Mouse (Mus musculus): ENCODE data around the gene 1110065P20Rik.
A peak's percentile ranks its signal among the peaks of the same experiment; 100 is the strongest.

Gene 1110065P20Rik

DNA sequence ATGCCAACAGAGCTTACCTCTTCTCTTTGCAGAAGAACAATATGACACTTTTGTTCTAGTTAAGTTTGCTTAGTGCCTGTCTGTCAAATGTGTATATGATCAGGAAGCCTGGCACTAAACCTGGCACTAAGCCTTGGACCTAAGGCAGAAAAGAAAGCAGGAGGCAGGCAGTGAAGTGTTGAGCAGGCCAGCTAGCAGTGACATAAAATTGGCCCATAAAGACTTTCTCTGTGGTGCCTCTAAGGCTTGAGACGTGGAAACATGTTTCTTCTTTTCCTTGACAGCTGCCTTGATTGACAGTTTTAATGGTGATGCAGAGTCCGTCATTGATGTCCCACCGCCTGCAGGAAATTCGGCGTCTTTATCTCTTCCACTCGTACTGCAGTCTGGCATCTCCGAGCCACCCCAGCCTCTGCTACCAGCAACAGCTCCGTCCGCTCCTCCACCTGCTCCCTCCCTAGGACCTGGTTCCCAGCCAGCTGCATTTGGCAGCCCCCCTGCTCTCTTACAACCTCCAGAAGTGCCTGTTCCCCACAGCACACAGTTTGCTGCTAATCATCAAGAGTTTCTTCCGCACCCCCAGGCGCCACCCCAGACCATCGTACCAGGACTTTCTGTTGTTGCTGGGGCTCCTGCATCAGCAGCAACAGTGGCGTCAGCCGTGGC lies 12.8 kb downstream of the 1110065P20Rik start:
- no peak for DNase-seq

DNA sequence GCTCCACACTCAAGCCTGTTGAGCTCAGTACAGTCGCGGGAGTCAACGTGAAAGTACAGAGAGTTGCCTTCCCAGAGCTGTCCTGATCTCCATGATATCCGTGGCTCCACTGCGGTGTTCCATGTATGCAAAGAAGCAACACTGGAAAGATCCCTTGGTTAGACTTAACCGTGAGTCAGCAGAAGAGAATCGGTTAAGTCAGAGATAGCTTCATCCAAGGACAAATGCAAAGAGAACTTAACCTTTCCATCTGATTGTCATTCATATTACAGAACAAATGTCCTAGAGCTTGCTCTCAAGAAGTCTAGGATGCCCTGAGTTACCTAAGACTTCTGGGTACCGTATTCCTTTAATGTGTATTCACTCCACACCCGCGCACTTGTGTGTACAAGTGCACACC lies 18.2 kb downstream of the 1110065P20Rik start:
- no peak for DNase-seq

DNA sequence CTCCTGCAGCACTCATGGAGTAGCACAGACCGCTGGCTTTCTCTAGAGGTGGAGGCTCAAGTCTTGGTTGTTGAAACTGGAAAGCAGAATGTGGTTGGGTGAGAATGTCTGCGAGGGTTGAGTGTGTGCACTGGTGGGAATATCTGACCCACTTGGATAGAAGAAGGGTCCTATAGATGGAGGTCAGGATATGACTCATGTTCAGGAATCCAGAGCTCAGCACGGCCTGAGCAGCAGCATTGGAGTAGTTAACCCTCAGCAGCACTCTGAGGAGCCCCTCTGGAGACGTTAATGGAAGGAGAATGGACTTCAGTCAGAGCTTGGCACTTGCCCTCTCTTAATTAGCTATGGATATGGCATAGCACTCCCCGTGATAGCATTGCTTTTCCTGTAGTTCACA lies 21.3 kb downstream of the 1110065P20Rik start:
- DNase-seq = no peak

DNA sequence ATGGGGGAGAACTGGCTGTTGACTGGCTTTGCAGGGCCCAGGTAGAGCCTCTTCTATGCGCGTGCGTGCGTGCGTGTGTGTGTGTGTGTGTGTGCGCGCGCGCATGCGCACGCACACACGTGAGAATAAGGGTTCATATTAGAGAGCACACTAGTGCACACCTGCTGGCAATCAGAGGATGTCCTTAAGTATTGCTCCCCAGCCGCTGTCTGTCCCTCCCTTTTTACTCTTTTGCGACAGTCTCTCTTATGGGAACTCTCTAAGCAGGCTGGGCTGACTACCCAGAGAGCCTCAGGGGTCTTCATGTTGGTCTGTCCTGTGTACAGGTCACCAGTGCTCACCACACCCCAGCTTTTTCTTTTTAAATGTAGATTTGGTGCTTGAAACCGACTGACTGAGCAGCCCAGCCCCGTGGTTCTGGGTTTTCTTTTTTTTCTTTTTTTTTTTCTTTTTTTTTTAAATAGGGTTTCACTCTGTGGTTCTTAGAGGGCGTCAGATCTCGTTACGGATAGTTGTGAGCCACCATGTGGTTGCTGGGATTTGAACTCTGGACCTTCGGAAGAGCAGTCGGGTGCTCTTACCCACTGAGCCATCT lies 25.5 kb downstream of the 1110065P20Rik start:
- no peak for DNase-seq

DNA sequence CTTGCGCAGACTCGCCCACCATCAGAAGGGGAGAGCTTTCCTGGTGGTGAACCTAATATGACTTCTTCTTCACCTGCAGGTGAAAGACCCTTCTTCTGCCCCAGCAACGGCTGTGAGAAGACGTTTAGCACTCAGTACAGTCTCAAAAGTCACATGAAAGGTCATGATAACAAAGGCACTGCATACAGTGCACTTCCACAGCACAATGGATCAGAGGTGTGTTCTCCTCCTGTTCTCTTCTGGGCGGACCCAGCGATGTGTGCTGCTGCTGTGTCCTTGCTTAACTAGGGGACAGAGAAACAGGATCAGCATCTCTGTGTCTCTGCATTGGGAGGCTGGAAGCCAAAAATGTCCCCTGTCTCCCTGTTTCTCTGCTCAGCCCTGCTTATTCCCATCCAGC lies 26.0 kb downstream of the 1110065P20Rik start:
- no peak for DNase-seq

DNA sequence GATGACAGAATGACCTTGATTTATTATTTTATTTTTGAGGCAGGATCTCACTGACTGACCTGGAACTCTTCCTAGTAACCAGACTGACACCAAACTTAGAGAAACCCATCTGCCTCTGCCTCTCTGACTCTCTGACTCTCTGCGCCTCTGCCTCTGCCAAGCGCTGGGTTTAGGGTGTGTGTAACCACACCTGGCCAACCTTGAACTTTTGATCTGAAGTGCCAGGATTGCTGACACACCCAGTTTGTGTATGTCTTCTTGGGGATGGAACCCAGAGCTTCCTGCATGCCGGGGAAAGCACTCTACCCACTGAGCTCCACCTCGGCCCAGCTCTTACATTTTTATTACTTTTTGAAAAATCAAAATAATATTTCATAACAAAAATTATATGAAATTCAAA lies 32.2 kb downstream of the 1110065P20Rik start:
- no peak for DNase-seq

DNA sequence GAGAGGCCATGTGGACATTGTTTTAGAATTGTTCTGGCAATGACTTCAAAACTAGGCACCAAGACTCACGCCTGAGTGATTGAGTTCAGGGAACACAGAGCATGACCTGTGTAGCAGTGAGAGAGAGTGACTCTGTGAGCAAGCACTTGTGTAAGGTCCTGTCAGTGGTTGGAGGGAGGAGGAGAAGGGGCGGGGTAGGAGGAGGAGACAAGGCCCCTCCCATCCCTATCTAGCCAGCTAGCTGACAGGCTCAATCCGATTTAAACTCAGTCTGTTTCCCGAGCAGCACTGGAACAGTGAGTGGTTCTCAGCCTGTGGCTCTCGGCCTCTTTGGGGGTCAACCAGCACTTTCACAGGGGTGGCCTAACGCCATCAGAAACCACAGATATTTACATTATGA lies 33.2 kb downstream of the 1110065P20Rik start:
- no peak for DNase-seq

DNA sequence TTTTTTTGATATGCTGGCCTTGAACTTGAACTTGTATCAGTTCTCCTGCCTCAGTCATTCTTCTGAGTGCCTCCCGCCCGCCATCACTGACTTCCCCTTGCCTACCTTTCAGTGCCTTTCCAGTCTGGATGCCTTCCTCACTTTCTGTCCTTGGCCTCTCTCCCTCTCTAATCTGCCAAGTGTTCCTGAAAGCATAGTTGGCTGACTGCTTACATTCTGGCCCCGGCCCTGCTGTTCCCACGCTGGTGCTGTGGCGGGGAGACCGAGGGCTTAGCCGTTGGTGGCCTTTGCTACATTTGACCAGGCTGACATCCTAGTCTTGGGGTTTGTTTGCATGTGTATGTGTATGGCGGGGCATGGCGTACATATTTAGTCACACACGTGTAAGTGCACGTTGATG lies 35.1 kb downstream of the 1110065P20Rik start:
- DNase-seq = peak; percentile 43

DNA sequence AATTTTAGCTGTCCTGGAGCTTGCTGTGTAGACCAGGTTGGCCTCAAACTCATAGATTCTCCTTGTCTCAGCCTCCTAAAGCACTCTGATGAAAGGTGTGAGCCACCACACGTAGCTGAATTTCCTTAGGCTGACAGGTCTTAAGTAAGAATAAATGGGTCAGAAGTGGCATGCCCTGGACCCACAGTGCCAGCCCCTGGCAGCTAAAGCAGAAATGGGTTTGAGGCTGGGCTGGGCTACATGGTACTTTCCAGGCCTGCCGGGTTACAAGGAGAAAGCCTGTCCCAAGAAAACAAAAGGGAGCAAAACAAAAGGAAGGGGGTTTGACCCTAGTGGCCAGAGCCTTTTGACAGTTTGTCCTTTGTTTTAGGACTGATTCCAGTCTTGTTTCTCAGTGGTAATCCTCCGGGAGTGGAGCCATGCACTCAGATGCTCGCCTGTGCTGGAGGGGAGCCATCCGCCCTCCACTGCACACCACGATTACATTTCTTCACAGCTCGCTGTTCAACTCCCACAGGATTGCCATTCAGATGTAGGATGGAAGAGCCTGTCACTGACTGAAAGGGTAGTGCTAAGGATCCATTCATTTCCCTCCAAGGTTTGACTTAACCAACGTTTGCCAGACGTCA lies 39.5 kb downstream of the 1110065P20Rik start:
- DNase-seq = no peak

DNA sequence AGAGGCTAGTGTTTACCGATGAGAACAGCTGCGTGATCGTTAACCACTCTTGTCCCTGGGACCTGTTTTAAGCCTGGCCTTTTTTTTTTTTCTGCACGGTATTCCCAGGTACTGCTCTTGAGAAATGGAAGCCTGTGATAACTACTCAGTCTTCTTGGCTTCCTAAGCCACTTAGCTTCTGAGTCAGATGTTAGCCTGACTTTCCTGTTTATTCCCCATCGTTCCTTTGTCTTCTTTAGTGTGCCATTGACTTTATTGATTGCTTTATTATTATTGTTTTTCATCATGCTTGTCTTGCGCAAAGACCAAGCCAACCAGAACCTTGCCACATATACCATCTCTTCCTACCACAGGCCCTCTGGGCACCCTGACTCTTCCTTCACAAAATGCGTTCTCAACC lies 40.9 kb downstream of the 1110065P20Rik start:
- no peak for DNase-seq

DNA sequence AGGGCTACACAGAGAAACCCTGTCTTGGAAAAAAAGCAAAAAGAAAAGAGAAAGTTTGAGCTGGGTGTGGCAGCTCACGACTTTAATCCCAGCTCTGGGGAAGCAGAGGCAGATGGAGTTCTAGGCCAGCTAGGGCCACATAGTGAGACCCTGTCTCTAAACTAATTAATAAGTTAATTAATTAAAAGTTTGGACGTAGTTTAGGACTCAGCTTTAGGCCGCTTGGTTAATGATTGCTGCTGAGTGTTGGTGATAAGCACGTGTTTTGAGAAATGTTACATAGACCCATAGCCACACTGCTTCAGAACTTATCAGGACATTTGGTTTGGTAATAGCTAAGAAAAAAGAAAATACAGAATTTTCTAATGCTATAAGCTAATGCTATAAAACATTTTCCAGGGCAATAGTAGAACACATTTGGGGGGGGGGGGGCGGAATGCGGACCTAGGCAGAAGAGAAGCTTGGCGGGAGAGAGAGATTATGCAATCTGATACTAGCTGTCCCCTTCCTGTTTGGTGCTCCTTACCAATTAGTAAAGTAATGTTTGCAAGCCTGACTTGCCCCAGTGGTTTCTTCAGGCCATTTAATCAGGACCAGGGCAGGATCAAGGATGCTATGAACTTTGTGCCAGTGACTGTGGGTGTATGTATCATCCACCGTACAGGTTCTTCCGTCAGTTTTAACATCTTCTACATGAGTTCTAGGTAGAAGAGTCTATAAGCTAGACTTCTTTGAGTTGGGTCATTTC lies 41.7 kb downstream of the 1110065P20Rik start:
- no peak for DNase-seq

DNA sequence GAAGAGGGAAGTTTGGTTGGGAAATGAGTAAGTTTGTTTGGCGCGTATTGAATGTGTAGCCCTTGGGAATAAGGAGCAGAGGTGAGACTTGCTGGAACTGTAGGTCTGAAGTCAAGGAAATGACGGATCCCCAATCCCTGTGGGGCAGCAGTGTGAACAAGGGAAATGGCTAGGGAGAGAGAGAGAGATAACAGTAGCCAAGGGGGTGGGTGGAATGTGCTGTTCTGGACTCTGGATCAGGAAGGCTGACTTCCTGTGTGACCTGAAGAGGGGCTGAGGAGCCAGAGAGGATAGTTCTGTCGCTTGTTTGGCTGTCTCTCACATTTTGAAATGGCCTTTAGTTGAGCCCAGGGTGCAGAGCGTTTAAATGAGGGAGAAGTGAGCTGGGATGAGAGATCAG lies 42.5 kb downstream of the 1110065P20Rik start:
- DNase-seq = no peak

DNA sequence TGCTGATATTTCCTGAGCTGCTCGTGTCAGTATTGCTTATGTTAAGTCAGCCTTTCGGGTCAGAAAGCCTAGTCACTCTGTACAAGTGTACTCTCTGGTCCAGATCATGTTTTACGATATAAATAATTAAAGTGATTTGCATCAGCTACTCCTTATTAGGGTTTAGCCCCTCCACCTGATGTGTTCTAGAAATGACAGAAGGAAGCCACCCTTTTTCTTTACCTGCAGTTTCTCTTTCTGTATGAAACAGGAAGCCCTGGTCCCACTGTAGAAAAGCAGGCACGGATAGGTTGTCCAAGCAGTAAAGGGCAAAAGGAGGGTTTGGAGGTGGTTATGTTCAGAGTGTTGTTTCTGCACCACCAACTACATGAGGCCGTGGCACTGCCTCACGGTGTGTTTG lies 47.6 kb downstream of the 1110065P20Rik start:
- no peak for DNase-seq

DNA sequence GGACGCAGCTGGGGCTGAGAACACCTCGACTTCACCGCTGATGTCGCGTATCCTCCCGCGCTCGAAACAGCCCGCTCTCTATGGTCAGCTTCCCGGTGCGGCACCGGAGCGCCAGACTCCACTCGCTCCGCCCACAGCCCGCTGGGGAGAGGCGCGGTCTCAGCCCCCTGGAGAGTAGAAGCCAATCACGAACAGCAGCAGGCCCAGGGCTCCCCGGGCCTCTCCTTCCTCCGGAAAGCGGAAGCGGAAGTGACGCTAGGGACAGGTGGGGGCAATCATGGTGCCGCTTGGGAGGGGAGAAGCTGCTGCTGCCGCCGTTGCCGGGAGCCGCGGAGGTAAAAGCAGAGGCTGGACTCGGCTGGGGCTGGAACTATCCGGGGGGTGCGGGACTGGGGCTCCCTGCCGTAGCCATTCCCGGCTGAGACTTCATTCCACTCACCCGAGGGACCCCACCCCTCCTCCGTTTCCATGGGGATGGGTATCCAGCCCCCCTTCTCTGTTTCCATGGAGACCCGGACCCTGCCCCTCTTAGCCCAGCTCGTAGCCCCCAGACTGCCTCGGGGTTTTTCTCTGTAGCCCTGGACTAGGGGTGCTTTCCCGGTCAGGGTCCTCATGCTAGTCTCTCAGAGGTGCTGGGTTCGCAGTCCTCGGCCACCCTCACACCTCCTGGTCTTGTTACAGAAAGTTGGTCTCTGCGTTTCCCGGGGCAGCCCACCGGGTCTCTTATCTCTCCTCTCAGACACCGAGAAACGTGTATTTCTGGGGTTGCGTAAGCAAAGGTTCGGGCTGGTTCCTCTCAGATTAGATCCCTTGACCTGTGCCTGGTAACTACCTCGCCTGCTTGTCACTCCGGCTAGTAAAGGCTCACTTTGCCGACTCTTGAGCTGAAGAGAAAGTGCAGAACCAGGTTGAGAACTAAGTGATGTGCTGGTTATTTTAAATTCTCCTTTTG lies 48.4 kb downstream of the 1110065P20Rik start:
- peak; percentile 92 for DNase-seq

DNA sequence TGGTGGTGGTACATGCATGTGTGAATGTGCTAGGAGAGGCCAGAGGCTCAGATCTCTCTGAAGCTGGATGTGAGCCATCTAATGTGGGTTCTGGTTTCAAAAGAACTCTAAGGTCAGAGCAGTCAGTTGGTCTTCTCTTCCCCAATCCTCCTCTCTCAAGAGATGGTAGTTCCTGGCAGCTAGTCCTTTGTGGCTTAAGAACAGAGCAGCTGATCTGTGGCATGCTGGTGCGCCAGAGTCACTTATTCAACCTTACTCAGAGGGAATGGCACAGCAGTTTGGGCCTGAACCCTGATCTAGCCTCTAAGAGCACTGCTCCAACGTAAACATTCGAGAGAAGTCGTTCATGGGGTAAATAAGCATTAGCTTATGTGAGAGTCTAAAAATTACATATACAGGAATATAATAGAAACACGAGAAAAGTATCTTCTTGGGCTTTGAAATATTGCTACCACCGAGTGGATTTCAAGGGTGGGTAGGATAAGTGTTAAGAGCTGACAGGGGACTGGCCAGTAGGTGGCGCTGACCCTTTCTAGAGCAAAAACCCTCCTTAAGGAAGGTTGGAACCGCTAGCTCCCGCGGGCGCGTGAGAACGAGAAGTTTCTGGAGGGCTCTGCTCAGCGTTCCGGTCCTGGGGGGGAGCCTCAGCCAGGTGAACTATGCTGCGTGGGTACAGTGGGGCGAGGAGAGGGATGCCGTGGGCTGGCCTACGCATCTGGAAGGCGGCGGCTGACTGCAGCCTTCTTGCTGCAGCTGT lies 49.3 kb downstream of the 1110065P20Rik start, which contains the start of gene Mtf1:
Gene Mtf1 (plus strand): TSS at position 553 of the 757 bp plus-strand sequence.
- DNase-seq = peak; percentile 88
